Mouse (Mus musculus): ENCODE measurements around the gene Xylt1. TPM values are rescaled to one million over a fixed set of nuclear protein-coding genes. Genes with fewer than 3 reads are reported as not detected.

Xylt1 gene
- total RNA-seq (2022): 1 to 10 TPM; 6.1 to 9.9 (median 7.3) TPM

- peak; percentile 65 to 66 for DNase-seq (ENCODE audit: low spot score in 2 of 2)
Measured at GRCm38 (mm10) chr7:117380418-117381187, at the start of gene Xylt1. Gene Xylt1, plus strand, starts transcription at chr7:117380979.

DNA sequence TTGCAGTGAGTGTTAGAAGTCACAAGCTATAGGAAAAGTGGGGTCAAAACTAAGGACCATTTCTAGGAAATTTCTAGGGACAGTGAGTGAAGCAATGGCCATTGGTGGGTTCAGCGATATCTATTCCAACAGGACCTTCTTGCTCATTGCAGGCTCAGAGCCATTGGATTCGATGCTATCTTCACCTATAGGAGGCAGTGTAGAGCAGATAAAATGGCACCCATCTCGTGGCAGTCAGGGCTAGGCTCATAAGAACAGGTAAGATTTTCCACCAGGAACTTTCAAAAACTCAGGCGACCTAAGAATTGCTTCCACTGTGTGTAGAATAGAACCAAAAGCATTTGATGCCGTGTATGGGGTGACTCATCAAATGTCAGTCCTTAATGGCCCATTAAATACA lies 46.8 kb upstream of the Xylt1 start:
- DNase-seq (ENCODE audit: low spot score in 2 of 2): no peak

GRCm38 (mm10) chr7:117356316-117356715 lies 24.5 kb upstream of the Xylt1 start:
- DNase-seq (ENCODE audit: low spot score in 2 of 2): no peak

DNA sequence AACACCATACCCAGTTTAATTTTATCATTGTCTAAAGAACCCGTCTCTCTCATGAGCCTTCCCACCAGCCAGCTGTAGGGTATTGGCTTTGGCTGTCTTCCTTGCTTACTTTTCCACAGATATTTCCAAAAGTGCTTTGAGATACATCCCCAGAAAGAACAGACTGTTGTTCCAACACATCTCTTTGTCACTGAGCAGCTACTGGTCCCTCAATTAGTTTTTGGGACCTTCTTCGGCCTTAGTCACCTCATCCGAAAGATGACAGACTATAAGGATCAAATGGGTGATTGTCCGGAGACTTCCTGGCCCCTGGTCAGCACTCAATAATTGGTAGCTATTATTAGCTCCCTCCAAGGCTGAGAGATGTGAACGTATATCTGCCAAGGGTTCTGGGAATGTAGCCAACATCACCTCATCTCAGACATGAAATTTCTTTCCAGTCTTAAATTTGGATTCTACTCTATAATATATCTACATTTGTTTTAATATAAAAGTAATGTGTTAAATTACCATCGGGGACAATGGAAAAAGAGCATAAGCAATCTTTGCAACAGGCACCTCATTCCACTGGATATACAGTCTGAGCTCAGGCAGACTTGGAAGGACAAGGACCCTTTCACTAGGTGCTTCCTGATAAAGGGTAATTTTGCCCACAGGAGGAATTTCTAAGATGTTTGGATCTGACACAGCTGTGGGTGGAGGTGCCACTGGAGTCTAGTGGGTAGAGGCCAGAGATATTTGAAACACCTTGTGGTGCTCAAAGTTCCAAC lies 23.2 kb upstream of the Xylt1 start:
- DNase-seq (ENCODE audit: low spot score in 2 of 2): no peak

GRCm38 (mm10) chr7:117361281-117361680 lies 19.5 kb upstream of the Xylt1 start:
- no peak for DNase-seq (ENCODE audit: low spot score in 2 of 2)

DNA sequence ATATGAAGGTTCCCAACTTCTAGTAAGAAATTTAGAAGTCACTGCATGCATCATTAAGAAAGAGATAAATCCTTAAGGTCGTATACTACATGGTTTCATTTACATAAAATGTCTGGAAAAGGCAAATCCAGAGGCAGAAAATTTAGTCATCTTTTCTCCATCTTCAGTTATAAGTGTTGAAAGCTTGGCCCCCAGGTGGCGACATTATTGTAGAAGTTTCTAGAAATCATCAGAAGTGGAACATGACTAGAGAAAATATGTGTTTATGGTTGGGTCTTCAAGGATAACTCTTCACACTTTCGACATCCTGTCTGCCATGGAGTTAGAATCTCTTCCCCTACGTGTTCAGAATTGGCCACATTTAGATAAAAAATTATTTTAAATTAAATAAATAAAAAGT lies 18.3 kb upstream of the Xylt1 start:
- DNase-seq (ENCODE audit: low spot score in 2 of 2): no peak

GRCm38 (mm10) chr7:117368647-117369289 lies 12.0 kb upstream of the Xylt1 start:
- DNase-seq (ENCODE audit: low spot score in 2 of 2): no peak

DNA sequence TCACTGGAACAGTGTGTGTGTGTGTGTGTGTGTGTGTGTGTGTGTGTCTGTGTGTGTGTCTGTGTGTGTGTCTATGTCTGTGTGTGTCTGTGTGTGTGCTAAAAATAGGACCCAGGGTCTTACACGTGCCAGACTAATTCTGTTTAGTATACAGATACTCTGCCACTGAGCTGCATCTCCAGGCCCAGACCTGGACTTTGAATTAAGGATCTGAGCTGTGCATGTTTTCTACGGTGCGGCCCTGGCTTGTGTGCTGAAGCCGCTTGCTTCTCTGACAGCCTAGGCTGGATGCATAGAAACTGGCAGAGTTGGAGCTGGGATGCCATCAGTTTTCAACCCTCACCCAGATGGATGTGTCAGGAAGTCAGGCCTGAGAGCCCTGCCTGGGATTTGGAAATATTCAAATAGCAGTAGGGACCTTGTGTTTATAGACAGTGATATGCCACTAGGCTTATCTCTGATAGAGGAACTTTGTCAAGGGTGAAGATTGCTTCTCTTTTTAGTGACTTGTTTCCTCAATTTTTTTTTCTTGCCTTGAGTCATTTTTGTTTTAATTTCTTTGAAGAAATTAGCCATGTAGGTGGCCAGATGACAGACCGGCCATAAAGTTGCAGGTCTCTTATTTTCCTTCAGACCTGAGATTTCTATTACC lies 11.4 kb upstream of the Xylt1 start:
- no peak for DNase-seq (ENCODE audit: low spot score in 2 of 2)

DNA sequence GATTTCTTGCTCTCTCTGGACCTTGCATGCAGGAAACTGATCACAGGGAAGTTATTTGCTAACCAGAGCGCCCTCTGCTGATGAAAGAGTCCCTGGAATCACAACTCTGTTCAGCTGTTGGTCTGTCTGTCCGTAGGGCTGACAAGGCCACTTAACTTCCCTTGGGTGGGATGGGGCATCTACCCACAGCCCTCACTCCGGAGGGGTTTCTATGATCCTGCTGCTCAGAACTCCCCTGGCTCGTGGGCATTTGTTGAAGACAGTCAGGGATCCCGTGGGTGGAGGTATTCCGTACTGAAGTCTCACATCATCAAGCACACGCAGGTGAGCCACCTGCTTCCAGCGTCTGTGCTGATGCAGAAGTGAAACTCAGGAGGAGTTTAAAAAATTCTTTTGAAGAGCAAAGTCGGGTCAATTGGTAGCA lies 4.9 kb upstream of the Xylt1 start:
- peak; percentile 39 to 50 for DNase-seq (ENCODE audit: low spot score in 2 of 2)

- no peak for DNase-seq (ENCODE audit: low spot score in 2 of 2)
Measured at GRCm38 (mm10) chr7:117377138-117377537, 3.6 kb upstream of the Xylt1 start.

DNA sequence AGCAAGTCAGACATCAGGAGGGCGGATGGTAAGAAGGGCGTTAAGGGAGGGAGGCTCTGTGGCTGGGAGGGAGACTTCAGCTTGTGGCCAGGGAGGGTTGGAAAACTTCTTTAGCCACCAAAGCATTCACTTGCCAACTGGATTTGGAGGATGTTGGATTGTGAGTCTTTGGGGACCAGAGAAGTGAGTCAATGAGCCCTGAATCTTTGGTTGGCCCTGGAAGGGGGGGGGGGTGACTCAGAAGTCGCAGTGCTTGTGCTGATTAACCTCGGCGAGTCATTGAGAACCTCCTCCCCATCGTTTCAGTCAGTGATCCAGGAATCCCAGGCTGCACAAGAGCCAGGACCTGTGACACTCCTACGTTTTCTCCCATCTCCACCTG lies 752 bp upstream of the Xylt1 start:
- DNase-seq (ENCODE audit: low spot score in 2 of 2): peak in 1 of 2 experiments; percentile 19

DNA sequence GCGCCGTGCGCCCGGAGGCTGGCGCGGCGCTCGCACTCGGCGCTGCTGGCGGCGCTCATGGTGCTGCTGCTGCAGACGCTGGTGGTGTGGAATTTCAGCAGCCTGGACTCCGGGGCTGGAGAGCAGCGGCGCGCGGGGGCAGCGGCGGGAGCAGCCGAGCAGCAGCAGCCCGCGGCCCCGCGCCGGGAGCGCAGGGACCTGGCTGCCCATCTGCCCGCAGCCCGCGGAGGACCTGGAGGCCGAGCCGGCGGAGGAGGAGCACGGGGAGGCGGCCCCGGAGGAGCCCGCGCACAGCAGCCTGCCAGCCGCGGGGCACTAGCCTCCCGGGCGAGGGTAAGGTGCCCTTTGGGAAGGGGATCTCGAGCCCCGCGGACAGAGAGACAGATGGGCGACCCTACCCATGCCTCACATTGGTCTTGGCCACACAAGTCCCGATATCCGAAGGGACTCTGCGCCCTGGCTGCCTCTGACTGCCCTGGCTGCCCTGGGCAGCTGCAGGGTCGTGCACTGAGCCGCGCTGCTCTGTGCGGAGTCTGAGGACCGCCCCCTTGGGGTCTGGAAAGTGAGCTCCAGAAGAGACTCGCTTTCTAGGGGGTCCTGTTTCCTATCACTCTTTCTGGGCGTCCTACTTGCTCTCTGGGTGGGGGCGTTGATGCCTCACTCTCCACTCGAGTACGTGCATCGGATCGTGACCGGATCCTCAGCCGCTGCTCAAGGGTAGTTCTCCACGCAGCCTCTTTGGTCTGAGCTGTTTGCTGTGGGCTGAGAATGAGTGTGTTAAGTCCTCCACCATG lies 606 bp downstream of the Xylt1 start:
- DNase-seq (ENCODE audit: low spot score in 2 of 2): peak; percentile 34 to 60

GRCm38 (mm10) chr7:117382006-117382405 lies 1.2 kb downstream of the Xylt1 start:
- DNase-seq (ENCODE audit: low spot score in 2 of 2): no peak

DNA sequence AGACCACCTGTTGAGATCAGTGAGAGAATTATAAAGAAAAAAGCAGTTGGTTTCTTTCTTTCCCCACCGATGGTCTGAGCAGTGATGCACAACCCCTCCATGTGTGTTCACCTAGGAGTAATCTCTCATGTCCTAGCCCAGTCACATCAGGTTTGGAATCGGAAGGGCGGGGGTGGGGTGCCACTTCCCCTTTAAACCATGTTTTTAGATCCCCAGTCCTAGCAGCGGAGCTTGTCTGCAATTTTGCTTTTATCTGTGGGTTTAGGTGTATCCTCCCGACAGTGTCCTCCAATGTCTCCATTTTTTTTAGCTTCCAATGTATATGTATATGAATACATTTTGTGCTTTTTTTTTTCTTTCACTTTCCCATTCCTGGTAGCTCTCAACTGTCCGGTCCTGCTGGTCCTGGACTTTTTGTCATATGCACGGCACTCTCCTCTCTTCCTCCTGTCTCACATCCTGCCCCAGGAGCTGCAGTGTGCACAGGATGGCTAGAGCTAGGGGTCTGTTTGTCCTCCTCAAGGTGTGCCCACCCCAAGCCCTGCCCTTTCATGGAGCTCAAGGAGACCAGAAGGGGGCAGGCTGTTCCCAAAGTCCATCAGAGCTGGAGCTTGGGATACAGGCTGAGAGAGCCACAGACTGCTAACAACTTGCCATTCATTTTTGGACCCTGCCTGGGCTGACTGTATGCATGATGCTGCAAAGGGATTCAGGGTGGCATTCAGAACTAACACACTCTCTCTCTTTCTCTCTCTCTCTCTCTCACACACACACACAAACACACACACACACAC lies 2.6 kb downstream of the Xylt1 start:
- DNase-seq (ENCODE audit: low spot score in 2 of 2): peak; percentile 28 to 34

- no peak for DNase-seq (ENCODE audit: low spot score in 2 of 2)
Measured at GRCm38 (mm10) chr7:117386376-117386775, 5.6 kb downstream of the Xylt1 start.

DNA sequence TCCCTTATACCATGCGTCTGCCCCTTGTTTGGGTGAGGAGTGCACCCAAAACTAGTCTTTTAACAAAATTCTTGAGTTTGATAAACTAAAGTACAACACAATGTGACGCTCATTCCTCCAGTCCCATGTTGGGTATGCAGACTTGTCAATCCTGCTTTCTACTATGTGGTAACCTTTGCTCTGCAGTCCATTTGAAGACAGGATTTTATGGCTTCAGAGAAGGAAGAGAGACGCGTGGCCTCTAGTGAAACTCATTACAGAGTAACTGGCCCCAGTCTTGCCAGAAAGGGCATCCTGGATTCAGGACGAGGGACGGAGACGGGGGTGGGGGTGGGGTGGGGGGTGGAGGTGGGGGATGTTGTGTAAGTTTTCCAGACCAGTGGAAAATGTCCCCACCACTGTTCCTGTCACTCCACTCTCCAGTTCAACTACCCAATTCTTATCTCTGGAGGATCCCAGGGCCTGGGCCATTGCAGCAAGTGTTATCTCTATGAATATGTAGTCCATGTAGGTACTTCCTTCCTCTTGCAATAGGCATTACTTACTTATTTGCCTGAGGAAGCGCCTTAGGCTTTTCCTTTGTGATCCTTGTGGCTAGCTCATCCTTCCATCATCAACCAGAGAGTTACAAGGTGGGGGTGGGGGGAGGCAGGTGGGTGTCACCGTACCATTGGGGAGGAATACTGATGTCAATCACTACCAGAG lies 7.7 kb downstream of the Xylt1 start:
- DNase-seq (ENCODE audit: low spot score in 2 of 2): no peak

- no peak for DNase-seq (ENCODE audit: low spot score in 2 of 2)
Measured at GRCm38 (mm10) chr7:117389048-117389447, 8.3 kb downstream of the Xylt1 start.

GRCm38 (mm10) chr7:117392863-117393569 lies 12.2 kb downstream of the Xylt1 start:
- DNase-seq (ENCODE audit: low spot score in 2 of 2): no peak

DNA sequence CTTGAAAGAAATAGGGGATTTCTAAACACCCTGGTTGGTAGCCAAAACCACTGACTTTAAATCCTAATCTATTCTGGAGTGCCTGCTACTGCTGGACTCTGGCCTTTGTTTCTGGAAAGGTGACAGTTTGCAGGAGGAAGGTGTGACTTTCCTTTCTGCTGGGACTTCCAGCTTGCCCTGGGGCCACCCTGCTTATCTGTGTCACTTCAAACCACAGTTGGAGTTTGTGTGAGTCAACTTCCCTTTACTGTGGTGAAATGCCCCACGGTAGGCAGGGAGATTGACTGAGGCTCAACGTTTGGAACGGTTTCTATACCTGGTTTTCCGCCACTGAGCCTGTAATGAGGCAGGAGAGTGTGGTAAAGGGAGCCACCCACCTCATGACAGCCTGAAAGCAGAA lies 13.2 kb downstream of the Xylt1 start:
- no peak for DNase-seq (ENCODE audit: low spot score in 2 of 2)

Data from gastrocnemius, adult 8-10 months (tissue).